Mouse (Mus musculus) heart, postnatal 10 days (tissue): ENCODE results near the gene Pfdn6. TPM values are rescaled to one million over a fixed set of nuclear protein-coding genes. Genes with fewer than 3 reads are reported as not detected.
A peak's percentile ranks its signal among the peaks of the same experiment; 100 is the strongest.

Source experiments
- DNase-seq, 2 experiments: peaks; one replicate each; pipeline ENCODE4 v3.0.0; 2021
- intact Hi-C: fragments of 180-260 bp; cut with DNase I; formaldehyde crosslinking; loops from one replicate; pipeline ENCODE4 v1.15.1; 2025
- total RNA-seq, 2 experiments: library from RNA; stranded (reverse); gene quantifications; 2 replicates each; pipeline ENCODE4 v1.2.3; 2021

Pfdn6 gene
- total RNA-seq, 2 experiments from 2014 or later: 70.8 to 78.9 TPM

GRCm38 (mm10) chr17:33935422-33936055 is 4.6 kb downstream of the Pfdn6 start:
- DNase-seq: no peak
- intact Hi-C loops: no loop called here

- intact Hi-C loops: no loop called here
- no peak for DNase-seq
Measured at GRCm38 (mm10) chr17:33932970-33933369, 7.2 kb downstream of the Pfdn6 start.

- DNase-seq: no peak
- intact Hi-C loops: no loop called here
Measured at GRCm38 (mm10) chr17:33932448-33932847, 7.7 kb downstream of the Pfdn6 start.

- DNase-seq: no peak
- intact Hi-C loops: no loop called here
Measured at GRCm38 (mm10) chr17:33931947-33932346, 8.2 kb downstream of the Pfdn6 start.

GRCm38 (mm10) chr17:33931159-33931866 is 8.8 kb downstream of the Pfdn6 start:
- no peak for DNase-seq

GRCm38 (mm10) chr17:33930280-33931158 is 9.6 kb downstream of the Pfdn6 start:
- intact Hi-C loops: no loop called here
- DNase-seq: peak; percentile 52 to 61

More at GRCm38 (mm10) chr17:33931159-33931866, 8.8 kb downstream of the Pfdn6 start:
- intact Hi-C loops: no loop called here

GRCm38 (mm10) chr17:33929371-33930279 is 10.5 kb downstream of the Pfdn6 start, which contains the start of gene Rgl2:
Gene Rgl2 (plus strand): TSS chr17:33929543.
- intact Hi-C loops: no loop called here
- peak; percentile 94 to 96 for DNase-seq

GRCm38 (mm10) chr17:33928251-33928947 is 11.7 kb downstream of the Pfdn6 start:
- intact Hi-C loops: no loop called here
- DNase-seq: no peak

- intact Hi-C loops: no loop called here
- no peak for DNase-seq
Measured at GRCm38 (mm10) chr17:33926207-33926932, 13.8 kb downstream of the Pfdn6 start.

- no peak for DNase-seq
- intact Hi-C loops: no loop called here
Measured at GRCm38 (mm10) chr17:33925406-33926116, 14.6 kb downstream of the Pfdn6 start.

GRCm38 (mm10) chr17:33924577-33925283 is 15.4 kb downstream of the Pfdn6 start:
- DNase-seq: peak in 1 of 2 experiments; percentile 56
- intact Hi-C loops: no loop called here

GRCm38 (mm10) chr17:33921361-33921760 is 18.8 kb downstream of the Pfdn6 start:
- intact Hi-C loops: no loop called here
- DNase-seq: no peak

- peak; percentile 90 to 92 for DNase-seq
- intact Hi-C loops: no loop called here
Measured at GRCm38 (mm10) chr17:33920282-33921097, 19.7 kb downstream of the Pfdn6 start.

- intact Hi-C loops: no loop called here
- DNase-seq: peak; percentile 87 to 90
Measured at GRCm38 (mm10) chr17:33919351-33920281, 20.5 kb downstream of the Pfdn6 start.

- peak in 1 of 2 experiments; percentile 39 for DNase-seq
- intact Hi-C loops: no loop called here
Measured at GRCm38 (mm10) chr17:33918293-33919203, 21.6 kb downstream of the Pfdn6 start.
